Mouse (Mus musculus) MEL (cell line): ENCODE measurements around the gene Rpl6.

ENCODE experiments used
- CTCF ChIP-seq, 3 experiments: IDR thresholded peaks in 2 of 3; conservative IDR thresholded peaks in 1 of 3; 2 replicates each; pipeline ENCODE4 v1.5.1; 2011 to 2012; ENCODE audit warnings: low read length in 3 of 3, low read depth in 2 of 3, mild to moderate bottlenecking in 2 of 3, improper control_type of control experiment in 1 of 3, inconsistent platforms in 1 of 3, mixed read lengths in 1 of 3, moderate library complexity in 1 of 3; ENCODE audit not compliant: control insufficient read depth in 1 of 3, insufficient read depth in 1 of 3, poor library complexity in 1 of 3, severe bottlenecking in 1 of 3
- EP300 ChIP-seq, 2 experiments: IDR thresholded peaks; 2 replicates each; pipeline ENCODE4 v1.6.1; 2011; ENCODE audit warnings: improper control_type of control experiment in 2 of 2, low read length in 2 of 2, low read depth in 1 of 2, mild to moderate bottlenecking in 1 of 2

GRCm38 (mm10) chr5:121239846-121240245 lies 35.6 kb downstream of the Rpl6 start:
- TF ChIP-seq EP300 (IDR thresholded peaks at IDR 0.05; ENCODE audit: low read depth in 1 of 2, low read length in 2 of 2) = no peak
- TF ChIP-seq CTCF (IDR thresholded peaks at IDR 0.05 in 2 of 3, conservative IDR thresholded peaks at IDR 0.05 in 1 of 3; ENCODE audit: control insufficient read depth in 1 of 3, insufficient read depth in 1 of 3, low read depth in 2 of 3, low read length in 3 of 3, poor library complexity in 1 of 3, severe bottlenecking in 1 of 3) = no peak
